Mouse (Mus musculus): Measurements from ENCODE around the gene Txlnb. TPM values are rescaled to one million over a fixed set of nuclear protein-coding genes. Genes with fewer than 3 reads are reported as not detected.
"Not testable (repeated sequence)": the region's sequence is repeated elsewhere in the genome, so short reads cannot be mapped to it uniquely, and the experiment has no call there.

The Txlnb gene
- total RNA-seq (2021), result under 1 TPM; 0.21 to 0.31 TPM
- long read RNA-seq, result 0 reads

DNA sequence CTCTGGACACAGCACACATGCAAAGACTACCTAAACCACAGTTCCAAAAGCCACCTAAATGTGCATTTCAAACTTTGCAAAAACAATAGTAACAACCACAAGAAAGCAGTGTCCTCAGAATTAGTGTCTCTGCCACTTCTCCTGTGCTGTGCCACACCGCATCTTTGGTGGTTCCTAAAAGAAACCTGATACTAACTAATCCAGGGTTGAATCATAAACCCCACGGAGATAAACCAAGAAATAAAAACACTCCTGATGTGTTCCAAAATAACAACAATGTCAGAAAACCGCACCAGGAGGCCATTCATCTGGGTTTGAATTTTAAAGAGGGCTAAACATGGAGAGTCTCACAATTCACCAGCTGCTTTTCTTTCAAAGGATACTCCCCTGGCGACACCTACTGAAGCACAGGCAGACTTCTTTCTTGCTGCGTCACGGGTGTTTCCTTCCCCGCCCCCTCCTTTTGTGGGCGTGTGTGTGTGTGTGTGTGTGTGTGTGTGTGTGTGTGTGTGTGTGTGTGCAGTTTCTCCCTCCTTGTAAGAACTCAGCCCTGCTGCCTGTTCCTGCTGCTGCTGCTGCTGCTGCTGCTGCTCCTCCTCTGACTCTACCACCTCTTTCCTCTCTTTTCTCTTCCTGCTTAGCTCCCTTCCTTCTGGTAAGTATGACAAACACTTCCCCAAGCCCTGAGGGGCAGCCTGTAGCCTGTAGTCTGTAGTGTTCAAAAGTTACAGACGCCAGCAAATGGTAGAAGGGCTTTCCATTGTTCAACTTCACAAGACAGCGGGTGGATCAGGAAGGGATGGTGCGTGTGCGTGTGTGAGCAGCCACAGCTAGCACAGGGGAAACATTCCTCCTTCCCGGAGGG is at the start of gene Txlnb:
TSS of gene Txlnb (plus strand) at position 460 of the 865 bp plus-strand sequence.
- peak; percentile 8 to 27 for DNase-seq (ENCODE audit: low spot score in 2 of 2)

DNA sequence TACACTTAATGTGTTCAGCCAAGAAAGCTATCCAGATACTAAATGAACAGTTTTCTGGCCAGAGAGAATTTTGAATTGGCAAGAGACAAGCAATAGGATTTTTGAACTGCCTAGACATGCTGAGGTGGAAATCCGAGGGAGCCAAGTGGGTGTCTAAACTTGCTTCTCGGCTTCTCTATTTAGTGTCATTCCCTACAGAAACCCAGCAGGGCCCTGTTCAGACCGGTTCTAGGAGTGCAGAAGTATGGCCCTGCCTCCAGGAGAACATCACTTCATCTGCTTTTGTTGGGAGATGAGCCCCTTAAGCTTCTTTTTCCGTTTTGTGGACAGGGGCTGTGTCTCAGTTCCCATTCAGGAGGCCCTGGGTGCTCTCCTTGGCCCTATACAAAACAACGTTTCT is 43.5 kb upstream of the Txlnb start:
- no peak for DNase-seq (ENCODE audit: low spot score in 2 of 2)

DNA sequence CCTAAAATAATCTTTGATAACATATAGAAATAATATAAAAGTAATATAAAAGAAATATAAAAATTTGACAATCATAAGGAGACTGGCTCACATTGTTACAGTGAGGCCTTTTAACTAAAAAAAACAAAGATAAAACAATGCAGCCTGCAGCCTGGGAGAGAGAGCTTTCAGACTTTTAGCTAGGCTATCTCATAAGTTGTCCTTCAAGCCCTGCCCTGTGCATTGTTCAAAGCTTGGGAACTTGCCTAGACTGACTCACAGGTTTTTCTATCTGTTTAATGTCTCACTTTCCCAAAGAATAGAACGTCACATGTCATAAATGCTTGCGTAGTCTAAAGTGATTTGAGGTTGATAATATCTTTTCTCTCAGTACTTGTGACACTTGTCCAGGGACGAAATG is 36.3 kb upstream of the Txlnb start:
- no peak for DNase-seq (ENCODE audit: low spot score in 2 of 2)

DNA sequence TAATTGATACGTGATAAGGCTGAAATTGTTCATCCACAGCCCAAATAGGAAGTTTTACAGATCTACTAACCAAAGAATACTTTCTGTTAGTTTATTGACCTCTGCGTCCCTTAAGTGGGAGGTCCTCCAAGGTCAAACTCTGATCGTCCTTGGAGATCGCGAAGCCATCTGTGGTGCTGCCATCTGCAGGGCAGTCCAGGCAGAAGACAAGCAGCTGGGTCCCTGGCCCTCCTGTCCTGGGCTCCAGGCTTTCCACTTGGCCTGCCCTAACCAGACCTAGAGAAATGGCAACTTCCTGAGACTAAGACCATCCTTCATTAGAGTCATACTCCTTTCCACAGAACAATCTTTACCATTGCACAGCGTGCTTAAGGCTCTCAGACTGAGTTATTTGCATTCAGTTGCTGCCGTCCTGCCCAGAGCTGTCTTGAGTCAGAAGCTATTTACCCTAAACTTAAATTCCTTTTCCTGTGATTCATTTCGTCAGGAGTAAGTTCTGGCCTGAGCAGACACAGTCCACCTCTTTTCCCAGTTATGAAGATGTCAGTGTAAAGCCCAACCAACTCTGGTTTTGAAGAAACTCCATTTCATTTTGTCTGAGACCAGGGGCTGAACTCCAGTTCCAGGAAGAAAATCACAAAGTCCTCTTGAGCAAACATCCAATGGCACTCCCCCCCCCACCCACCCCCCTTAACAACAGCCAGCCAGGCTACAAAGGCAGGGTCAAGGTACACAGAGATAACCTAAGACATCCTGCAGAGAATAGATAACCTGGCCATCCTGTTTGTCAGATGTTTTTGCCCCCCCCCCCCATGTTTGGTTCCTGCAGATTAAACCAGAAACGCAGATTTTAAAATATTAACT is 35.0 kb upstream of the Txlnb start:
- DNase-seq (ENCODE audit: low spot score in 2 of 2), result no peak

DNA sequence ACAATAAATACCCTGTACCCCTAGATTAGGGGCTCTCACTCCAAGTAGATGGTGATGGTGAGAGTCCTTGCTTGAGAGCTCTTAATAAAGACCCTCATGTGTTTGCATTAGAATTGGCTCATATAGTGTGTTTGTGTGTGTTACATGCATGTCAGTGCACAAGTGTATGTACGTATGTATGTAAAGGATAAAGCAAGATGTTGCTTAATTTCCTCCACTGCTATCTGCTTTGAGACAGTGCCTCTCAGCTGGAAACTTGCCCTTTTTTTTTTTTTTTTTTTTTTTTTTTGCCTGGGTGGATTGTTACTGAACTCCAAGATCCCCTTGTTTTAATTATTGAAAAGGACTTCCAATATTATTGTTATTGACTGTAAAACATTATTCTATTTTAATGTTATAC is 34.4 kb upstream of the Txlnb start:
- no peak for DNase-seq (ENCODE audit: low spot score in 2 of 2)

DNA sequence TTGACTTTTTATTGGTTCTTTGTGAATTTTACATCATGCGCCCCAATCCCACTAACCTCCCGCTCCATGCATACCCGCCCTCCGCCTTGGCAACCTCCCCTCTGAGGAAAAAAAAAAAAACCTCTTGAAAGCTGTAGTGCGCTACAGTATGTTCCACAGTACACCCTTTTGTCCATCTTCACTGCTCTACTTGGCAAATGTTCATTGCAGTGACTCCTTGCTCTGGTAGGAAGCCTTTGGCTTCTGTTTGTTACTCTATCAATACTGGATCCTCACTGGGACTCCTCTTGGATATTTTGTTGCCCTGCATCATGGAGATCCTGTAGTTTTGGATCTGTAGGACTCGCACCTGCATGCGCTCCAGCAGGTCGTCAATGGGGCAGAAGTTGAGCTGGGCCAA is 33.1 kb upstream of the Txlnb start:
- DNase-seq (ENCODE audit: low spot score in 2 of 2), result no peak

DNA sequence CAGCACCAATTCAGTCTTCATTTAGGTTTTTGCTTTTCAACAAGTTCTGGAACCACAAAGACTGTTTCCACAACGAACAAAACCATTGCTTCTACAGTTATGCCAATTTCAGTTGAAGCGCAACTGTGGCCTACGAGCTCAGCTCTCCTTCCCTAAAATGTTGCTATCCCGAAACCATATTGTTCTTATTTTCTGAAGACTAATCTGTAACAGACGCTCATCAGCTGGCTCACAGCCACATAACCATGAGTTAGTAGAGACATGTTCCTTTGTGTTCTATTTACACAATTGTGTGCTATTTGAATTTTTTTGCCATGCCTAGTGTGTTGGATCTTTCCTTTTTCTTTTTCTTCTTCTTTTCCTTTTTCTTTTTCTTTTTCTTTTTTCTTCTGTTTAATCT is 26.2 kb upstream of the Txlnb start:
- no peak for DNase-seq (ENCODE audit: low spot score in 2 of 2)

DNA sequence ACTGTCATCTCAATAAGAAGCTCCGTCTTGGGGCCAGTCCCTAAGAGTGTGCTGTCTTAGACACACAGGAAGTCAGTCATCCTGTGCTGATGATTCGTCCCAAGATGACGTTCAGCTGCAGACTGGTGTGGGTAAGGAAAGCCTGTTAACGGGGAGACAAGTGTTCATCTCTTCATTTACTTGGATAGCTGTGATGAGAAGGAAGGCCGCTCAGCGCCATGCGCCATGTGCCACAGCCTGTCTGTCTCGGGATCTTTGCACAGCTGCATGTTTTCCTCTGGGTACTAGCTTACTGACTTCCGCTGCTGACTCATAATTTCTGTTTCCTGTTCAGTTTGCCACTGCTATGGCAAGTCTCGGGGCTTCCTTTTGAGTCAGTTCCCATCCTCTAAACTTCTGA is 23.7 kb upstream of the Txlnb start:
- no peak for DNase-seq (ENCODE audit: low spot score in 2 of 2)

DNA sequence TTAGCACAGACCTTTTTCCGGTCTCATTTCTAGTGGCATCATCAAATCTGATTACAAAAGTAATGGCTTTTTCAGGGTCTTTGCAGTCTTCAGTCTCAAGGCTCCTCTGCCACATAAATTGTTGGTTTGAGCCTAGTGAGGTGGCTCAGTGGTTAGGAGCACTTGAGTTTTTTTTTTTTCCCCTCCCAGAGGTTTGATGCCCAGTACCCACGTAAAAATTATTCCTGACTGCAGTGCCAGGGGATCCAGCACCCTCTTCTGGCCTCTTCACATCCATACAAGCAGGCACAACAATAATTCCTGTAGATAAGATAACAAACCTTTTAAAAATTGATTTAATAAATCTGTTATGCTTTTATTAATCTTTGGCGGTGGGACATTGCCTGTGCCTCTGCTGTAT is 21.7 kb upstream of the Txlnb start:
- no peak for DNase-seq (ENCODE audit: low spot score in 2 of 2)

DNA sequence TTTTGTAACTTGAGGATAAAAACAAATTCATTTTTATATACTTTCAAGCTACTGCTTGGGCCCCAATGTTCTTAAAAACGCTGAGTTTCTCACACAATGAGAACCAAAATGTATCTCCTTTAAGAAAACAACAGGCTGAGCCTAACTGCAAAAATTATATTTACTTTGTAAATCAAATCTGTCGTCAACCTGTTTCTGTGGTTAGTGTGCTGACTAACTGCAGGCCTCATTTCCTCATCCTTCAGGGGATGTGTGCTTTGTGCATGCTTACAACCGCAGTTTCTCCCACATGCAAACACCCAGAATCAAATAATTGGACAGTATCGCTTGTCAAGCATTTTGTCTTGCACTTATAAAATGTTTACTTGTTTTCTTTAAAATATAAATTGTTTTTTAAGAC is 20.9 kb upstream of the Txlnb start:
- no peak for DNase-seq (ENCODE audit: low spot score in 2 of 2)

DNA sequence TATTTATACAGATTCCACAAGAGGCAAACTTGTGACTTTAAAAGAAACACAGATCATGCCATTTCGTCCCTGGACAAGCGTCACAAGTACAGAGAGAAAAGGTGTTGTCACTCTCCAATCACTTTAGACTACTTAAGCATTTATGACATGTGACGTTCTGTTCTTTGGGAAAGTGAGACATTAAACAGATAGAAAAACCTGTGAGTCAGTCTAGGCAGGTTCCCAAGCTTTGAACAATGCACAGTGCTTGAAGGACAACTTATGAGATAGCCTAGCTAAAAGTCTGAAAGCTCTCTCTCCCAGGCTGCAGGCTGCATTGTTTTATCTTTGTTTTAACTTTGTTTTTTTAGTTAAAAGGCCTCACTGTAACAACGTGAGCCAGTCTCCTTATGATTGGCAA is 19.3 kb upstream of the Txlnb start:
- not testable (repeated sequence) for DNase-seq (ENCODE audit: low spot score in 2 of 2)

DNA sequence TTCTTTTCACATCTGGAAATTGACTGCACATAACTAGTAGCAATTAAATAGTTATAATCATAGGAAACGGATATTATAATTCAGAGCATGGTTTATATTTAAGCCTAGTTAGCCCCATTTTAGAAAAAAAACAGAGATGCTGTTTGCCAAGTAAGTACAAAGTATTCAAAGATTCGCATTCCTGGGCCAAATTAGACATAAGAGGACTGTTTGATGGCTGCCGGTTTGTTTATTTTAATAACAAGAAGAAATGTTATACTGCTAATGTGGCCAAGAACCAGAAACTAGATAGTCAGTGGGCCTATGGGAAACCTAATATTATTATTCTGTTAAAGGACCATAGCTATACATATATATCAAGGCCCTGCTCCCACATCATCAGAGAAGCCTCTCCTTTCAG is 9.3 kb upstream of the Txlnb start:
- DNase-seq (ENCODE audit: low spot score in 2 of 2), result no peak

DNA sequence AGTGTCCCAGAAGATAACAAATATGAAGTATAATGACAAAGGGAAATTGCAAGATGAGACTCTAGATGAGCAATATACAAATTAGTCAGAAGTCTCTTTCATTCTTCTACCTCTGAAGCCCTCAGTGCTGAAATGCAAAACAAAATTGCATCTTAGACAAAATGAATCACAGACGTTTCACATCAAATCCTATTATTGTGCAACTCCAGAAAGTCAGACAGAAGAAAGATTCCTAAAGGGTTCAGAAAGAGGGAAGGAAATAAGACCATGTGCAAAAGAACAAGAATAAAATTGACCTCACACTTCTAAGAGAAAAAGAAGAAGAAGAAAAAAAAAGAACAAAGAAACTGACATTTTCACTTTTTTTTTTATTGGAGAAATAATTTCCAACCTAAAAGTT is 8.1 kb upstream of the Txlnb start:
- DNase-seq (ENCODE audit: low spot score in 2 of 2), result no peak

DNA sequence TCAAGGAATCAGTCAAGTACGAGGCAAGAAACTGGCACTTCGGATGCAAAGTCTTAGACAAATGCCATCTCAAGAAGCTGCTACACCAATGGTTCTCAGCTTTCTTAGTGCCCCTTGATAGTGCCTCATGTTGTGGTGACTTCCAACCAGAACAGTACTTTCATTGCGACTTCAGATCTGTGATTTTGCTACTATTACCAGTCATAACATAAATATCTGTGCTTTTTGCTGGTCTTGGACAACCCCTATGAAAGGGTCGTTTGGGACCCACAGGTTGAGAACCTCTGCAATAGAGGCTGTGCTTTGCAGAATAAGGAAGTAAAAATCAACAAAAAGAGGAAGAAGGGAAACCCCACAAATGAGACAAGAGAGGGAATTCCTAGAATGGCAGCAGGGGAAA is 7.7 kb upstream of the Txlnb start:
- no peak for DNase-seq (ENCODE audit: low spot score in 2 of 2)

DNA sequence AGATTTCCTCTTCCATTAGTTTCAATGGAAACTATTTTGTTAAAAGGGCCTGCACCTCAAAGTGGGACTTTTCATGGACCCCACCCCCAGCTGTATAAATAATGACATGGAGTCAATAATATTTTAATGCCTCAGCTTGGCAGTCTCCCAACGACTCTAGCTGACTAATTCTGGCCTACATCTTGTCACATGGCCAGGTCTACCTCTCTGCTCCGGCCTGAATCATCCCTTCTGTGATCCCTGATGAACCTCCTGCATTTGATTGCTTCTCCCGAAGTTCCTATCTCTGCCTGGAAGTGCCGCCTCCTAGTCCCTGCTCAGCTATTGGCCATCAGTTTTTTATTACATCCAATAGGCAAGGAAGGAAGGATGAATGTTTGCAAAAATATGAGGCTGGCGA is 2.1 kb upstream of the Txlnb start:
- DNase-seq (ENCODE audit: low spot score in 2 of 2), result no peak

DNA sequence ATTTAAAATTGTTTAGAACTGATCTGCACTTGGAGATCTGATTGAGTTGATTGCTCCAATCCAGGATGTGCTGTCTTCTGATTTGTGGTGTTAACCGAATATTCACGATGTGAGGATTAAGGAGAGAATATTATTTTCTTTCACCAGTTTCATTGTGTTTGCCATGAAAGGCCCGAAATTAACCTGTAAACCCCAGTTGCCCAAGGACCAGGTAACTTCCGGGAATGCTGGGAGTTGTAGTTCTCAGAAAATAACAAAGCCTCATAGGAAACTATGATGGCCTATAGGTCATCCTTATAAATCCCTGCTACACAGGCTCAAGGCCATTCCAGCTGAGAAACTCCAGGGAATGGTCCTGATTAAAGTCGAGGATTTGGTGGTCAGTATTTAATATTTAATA is 1.6 kb upstream of the Txlnb start:
- no peak for DNase-seq (ENCODE audit: low spot score in 2 of 2)

DNA sequence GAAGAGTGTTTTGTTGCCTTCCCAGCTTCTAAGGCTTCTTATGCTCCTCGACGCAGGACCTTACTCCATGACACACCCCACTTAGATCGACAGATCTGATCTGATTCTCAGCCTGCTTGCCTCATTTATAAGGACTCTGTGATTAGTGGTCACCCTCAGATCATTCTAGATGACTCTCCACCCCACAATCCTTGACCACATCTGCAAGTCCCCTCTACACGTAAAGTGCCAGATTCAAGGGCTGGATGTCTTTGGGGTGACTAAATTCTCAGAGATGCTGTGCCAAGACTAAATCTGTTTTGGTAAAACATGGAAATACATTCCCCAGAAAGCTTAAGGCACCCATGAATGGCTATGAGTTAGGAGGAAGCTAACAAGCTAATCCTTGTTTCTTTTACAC is 799 bp upstream of the Txlnb start:
- DNase-seq (ENCODE audit: low spot score in 2 of 2), result no peak

DNA sequence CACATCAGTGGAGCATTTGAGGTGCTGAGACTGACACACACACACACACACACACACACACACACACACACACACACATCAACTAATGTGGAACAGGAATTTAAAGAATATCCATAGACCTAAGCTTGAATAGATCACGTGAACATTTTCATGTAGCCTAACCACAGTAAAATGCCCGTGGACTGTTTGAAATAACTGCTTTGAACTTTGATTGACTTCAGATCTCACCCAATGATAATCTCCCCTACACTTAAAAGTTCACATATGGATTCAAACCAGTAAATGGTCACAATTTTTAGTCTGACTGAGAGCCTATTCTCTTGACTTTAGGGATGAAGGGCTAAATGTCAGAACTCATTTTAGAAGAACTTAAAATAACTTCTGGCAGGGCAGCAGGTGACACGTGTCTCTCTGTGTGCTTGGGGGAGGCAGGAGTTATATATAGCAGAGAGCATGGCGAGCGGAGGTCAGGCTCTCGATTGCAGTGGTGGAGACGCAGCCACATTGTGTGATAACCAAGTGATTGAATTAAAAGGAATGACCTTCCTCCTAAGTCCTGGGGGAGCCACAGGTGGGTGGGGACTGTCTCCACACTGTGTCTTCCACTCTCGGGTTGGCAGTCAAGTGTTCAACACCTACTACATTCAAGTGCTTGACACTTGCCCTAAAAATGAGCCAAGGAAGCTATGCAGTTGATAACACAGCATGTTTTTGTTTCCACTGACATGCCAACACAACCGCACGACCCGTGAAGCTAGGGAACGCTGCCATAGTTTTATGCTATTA is 1.0 kb downstream of the Txlnb start:
- no peak for DNase-seq (ENCODE audit: low spot score in 2 of 2)

DNA sequence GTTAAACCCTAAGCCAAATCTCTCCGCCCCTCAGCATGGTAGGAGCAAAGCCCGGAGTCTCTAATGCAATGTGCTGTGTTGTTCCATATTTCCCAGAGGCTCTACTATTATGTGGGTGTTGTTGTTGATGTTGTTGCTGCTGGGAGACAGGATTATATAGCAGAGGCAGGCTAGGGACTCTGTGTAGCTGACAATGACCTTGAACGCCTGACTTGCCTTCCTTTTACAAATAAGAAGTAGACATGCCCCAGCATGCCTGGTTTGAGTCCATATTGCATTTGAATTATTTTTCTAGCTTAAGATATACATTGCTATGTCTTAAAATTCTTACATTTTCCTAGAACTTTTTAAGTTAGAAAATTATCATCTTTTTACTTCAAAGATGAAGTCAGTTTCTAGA is 1.7 kb downstream of the Txlnb start:
- no peak for DNase-seq (ENCODE audit: low spot score in 2 of 2)

DNA sequence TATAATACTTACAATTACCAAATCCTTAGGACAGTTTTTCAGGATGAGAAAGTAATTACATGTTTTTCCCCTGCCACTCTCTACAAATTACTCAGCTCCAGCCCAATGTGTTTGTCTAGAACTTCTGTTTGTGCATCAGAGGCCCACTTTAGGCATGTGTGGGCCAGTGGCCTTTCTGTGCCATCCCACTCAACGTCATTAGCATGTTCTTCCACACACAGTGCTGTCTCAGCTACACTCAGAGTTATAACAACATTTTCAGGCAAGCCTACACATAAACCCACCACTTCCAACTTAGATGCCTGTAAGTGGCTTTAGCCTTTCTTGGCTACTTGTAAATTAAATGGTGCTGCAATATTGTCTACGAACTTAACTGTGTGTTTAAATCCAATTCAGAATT is 5.8 kb downstream of the Txlnb start:
- DNase-seq (ENCODE audit: low spot score in 2 of 2), result no peak

DNA sequence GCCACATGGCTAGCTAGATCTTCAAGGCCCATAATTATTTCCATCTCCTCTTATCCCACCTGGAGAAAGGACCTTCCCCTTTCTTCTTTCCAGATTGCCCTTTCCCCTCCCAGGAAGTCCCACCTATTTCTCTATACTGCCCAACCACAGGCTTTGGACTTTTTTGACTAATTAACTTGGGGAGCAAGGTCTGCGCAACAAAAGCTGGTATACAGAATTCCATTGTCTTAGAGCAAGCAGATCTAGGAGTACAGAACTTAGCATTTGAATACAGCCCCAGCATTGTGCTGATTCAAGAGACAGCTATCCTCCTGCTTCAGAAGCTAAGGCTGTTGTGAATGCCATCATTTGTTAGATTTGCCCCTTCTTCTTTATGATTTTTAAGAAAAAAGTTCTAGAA is 12.5 kb downstream of the Txlnb start:
- no peak for DNase-seq (ENCODE audit: low spot score in 2 of 2)

DNA sequence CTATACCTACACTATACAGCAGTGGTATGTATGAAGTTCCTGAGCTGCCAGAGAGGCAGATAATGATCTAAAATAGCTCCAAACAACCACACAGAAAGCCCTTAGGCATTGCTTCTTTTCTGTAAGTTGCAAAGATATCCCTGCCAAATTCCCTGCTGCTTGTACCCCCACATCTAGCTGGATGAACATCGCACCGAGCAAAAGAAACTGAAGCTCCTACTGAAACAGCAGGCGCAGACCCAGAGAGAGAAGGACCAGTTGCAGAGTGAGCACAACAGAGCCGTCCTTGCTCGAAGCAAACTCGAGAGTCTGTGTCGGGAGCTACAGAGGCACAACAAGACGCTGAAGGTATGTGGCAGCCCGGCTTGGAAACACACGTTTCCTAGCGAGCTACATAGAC is 19.0 kb downstream of the Txlnb start:
- no peak for DNase-seq (ENCODE audit: low spot score in 2 of 2)

Measured in layer of hippocampus, postnatal 10 days (tissue).